Mouse (Mus musculus): ENCODE measurements around the gene Plin1. TPM values are rescaled to one million over a fixed set of nuclear protein-coding genes. Genes with fewer than 3 reads are reported as not detected.

The Plin1 gene
- total RNA-seq, 2 experiments from 2014 or later: 750 to 928 TPM

Other genes starting within 250 kb of the Plin1 start
- under 1 TPM; 0.66 to 0.91 TPM for gene Rhcg, start 115.2 kb downstream of the Plin1 start, total RNA-seq (2021)
- 1 to 10 TPM; 2.3 to 3.7 TPM for gene Ticrr, start 72.7 kb downstream of the Plin1 start, total RNA-seq (2021)
- 1 to 10 TPM; 4.9 to 5.7 TPM for gene Kif7, start 17.2 kb downstream of the Plin1 start, total RNA-seq (2021)
- 10 to 100 TPM; 41.0 to 47.0 TPM for gene Pex11a, start 10.2 kb upstream of the Plin1 start, total RNA-seq (2021)
- gene Wdr93, start 10.3 kb upstream of the Plin1 start, total RNA-seq (2021): 1 to 10 TPM; 1.5 to 2.5 TPM
- gene Mesp1, start 60.9 kb upstream of the Plin1 start, total RNA-seq (2021): not detected
- under 1 TPM; 0.39 to 0.79 TPM for gene Mesp2, start 77.8 kb upstream of the Plin1 start, total RNA-seq (2021)
- gene Anpep, start 128.2 kb upstream of the Plin1 start, total RNA-seq (2021): 10 to 100 TPM; 33.0 to 41.3 TPM
- gene Ap3s2, start 187.7 kb upstream of the Plin1 start, total RNA-seq (2021): 10 to 100 TPM; 23.4 to 26.2 TPM
- 10 to 100 TPM; 16.3 to 22.7 TPM for gene Arpin, start 202.5 kb upstream of the Plin1 start, total RNA-seq (2021)

All from adrenal gland, postnatal 10 days (tissue).